Mouse (Mus musculus) myocyte (in vitro differentiated cells): Measurements from ENCODE around the gene Vps26c.

Source experiments
- CEBPB ChIP-seq: IDR thresholded peaks from 2 replicates; pipeline ENCODE4 v1.6.1; 2011; ENCODE audit warnings: mild to moderate bottlenecking, moderate library complexity; ENCODE audit not compliant: poor library complexity, insufficient read depth, severe bottlenecking
- E2F4 ChIP-seq: IDR thresholded peaks from one replicate; pipeline ENCODE4 v1.6.1; 2011; ENCODE audit warnings: mild to moderate bottlenecking, control low read depth, moderate library complexity; ENCODE audit not compliant: insufficient read depth
- MYOD1 ChIP-seq, 3 experiments: IDR thresholded peaks; one replicate each; pipeline ENCODE4 v1.6.1; 2011; ENCODE audit warnings: control low read depth in 2 of 3, low read depth in 2 of 3, mild to moderate bottlenecking in 2 of 3, moderate library complexity in 1 of 3; ENCODE audit not compliant: insufficient read length in 2 of 3, control insufficient read depth in 1 of 3
- MYOG ChIP-seq, 3 experiments: IDR thresholded peaks; one replicate each; pipeline ENCODE4 v1.6.1; 2011; ENCODE audit warnings: control low read depth in 2 of 3, low read depth in 2 of 3, mild to moderate bottlenecking in 2 of 3; ENCODE audit not compliant: insufficient read length in 2 of 3, control insufficient read depth in 1 of 3, insufficient read depth in 1 of 3
- POLR2A ChIP-seq: IDR thresholded peaks from one replicate; pipeline ENCODE4 v1.6.1; 2011; ENCODE audit warnings: low read depth, mild to moderate bottlenecking, control low read depth, moderate library complexity; ENCODE audit not compliant: insufficient read length
- POLR2AphosphoS2 ChIP-seq: IDR thresholded peaks from one replicate; pipeline ENCODE4 v1.6.1; 2011; ENCODE audit warnings: low read depth, control low read depth; ENCODE audit not compliant: insufficient read length
- REST ChIP-seq: IDR thresholded peaks from one replicate; pipeline ENCODE4 v1.6.1; 2011; ENCODE audit warnings: mild to moderate bottlenecking, control low read depth, moderate library complexity; ENCODE audit not compliant: insufficient read depth, insufficient read length
- TCF12 ChIP-seq: IDR thresholded peaks from one replicate; pipeline ENCODE4 v1.6.1; 2011; ENCODE audit warnings: mild to moderate bottlenecking, control low read depth; ENCODE audit not compliant: poor library complexity, insufficient read depth, severe bottlenecking
- TCF3 ChIP-seq: IDR thresholded peaks from one replicate; pipeline ENCODE4 v1.6.1; 2011; ENCODE audit warnings: low read depth, control low read depth; ENCODE audit not compliant: insufficient read length
- USF1 ChIP-seq: IDR thresholded peaks from one replicate; pipeline ENCODE4 v1.6.1; 2011; ENCODE audit warnings: low read depth, mild to moderate bottlenecking, control low read depth, moderate library complexity

GRCm38 (mm10) chr16:94489326-94489725 lies 37.3 kb downstream of the Vps26c start:
- no peak for TF ChIP-seq POLR2A
- TF ChIP-seq TCF12: no peak
- no peak for TF ChIP-seq POLR2AphosphoS2
- TF ChIP-seq E2F4: no peak
- TF ChIP-seq REST: no peak
- TF ChIP-seq MYOG (IDR thresholded peaks at IDR 0.05; ENCODE audit: control insufficient read depth in 1 of 3, insufficient read depth in 1 of 3, insufficient read length in 2 of 3, low read depth in 2 of 3): no peak
- no peak for TF ChIP-seq USF1
- no peak for TF ChIP-seq MYOD1 (IDR thresholded peaks at IDR 0.05; ENCODE audit: control insufficient read depth in 1 of 3, insufficient read length in 2 of 3, low read depth in 2 of 3)
- no peak for TF ChIP-seq TCF3
- TF ChIP-seq CEBPB: no peak
